Mouse (Mus musculus): ENCODE measurements at regions not wholly inside any gene's neighbourhood (a gene's known extent, or its start where the extent isn't known, plus 50 kb on each side); places are given as distances from the start of the nearest gene placed in this dataset.

DNA sequence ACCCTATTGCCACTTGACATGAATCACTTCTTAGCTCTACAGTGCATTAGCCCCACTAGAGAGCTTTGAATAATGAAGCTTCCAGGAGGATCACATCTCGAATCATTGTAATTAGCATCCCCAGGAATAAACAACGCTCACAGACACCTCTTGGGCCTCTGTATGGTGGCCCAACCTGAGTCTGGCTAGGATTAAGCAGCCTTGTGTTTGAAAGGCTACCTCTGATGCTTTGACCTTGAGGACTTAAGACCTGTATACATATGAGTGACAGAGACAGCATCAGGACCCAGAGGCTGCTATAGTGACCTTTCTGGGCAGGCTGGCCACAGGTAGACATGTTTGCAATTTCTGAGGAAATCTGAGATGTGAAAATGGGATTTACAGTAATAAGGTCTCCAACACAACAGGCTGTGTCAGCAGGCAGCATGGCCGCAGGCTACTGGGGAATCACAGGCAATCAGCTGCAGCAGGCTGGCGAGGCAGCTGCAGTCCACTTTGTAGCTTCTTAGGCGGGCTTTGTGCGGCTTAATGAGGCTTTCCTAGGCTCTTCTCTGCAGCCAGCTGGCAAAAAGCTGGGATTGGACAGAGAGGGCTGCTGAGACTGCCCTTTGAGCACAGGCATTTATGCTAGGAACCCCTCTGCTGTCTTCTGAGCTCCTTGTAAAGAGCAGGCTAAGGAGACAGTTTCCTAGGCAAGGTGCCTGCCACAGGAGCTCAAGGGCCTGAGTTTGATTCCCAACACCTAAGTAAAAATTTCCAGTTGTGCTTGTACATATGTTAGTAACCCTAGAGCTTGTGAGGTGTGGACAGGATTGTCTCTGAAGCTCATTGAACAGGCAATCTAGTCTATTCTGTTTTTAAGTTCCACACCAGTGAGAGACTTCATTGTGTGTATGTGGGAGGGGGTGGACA, 768.1 kb upstream of the Auts2 start:
- DNase-seq (ENCODE audit: low spot score in 2 of 2): peak; percentile 79 to 85

DNA sequence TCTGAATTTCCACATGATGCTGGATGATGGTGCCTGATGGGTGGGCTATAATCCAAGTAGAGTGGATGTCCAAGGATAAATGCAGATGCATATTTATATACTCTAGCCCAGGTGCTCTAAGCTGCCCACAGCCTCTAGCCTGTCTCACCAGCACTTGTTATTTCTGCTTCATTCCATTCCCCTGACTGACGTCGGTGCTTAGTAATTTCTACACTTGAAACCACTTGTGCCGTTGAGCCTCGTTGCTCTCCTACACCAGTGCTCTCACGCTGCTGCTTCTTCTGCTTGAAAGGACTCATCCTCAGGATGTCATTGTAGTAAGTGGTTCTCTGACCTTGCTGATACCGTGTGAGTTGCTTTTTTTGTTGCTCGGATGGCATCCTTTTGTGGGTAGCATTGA, 724.7 kb upstream of the Auts2 start:
- DNase-seq (ENCODE audit: low spot score in 2 of 2): no peak

DNA sequence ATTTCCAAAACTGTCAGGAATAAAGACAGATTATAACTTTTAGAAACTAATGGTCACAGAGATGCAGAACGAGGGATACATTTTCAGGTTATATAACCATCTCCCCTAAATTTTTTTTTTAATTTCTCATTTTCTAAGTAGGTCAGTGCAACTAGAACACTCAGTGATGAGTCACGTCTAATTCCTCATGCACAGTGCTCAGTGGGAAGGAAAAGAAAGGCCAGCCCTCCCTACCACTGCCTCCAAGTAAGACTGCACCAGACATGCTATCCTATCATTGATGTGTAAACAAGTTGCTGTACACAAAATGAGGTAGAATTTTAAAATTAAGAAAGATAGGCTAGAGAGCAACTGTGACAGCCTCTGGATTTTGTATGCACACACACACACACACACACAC, 724.2 kb upstream of the Auts2 start:
- DNase-seq (ENCODE audit: low spot score in 2 of 2): no peak

DNA sequence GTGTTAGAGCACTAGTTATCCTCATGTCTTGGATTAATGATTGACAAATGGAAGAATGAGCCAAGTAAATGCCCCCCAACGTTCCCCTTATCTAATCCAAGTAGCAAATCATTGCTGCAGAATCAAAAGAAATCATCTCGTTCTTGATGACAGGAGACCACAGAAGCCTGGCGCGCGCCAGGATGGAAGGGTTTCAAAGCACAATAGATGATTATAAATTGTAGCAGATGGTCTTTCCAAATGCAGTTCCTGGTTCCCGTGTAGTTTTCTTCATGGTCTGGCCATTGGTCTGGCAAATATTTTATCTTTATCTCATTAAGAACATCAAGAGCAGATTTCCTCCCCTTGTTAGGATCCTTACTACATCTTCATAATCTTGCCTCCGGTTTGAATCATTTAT, 721.8 kb upstream of the Auts2 start:
- peak in 1 of 2 experiments; percentile 26 for DNase-seq (ENCODE audit: low spot score in 2 of 2)

DNA sequence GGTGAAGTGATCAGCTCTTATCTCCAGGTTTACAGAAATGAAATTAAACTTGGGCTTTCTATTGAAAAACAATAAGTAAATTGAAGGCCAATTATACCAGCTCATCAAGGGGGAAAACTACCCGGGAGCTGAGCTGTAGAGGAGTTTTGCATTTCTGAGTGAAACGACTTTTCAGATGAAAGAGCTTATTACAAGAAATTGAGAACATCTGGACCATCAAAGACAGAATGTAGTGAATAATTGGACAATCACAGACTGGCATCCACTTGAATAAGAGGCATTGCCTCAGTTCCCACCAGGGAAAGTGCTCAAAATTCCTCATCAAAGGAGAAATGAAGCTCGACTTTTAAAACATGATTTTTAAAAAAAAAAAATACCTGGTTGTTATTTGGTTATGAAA, 675.7 kb upstream of the Auts2 start:
- no peak for DNase-seq (ENCODE audit: low spot score in 2 of 2)

DNA sequence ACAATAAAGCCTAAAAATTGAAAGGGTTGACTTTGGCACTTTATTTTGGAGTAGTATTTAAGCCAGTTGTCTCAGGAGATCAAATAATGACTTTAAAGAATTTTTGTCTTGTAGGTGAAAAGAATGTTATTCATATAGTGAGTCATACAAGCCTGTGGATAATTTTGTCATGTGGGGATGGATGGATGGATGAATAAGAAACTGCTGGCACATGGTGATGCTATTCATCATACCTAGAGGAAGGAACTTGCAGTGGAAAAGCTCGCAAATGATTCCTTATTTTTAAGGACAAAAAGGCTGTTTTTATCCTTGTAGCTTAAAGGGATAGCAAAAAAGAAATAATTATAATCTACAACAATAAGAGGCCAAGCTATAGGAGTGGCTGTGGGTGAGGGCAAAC, 655.4 kb upstream of the Auts2 start:
- no peak for DNase-seq (ENCODE audit: low spot score in 2 of 2)

DNA sequence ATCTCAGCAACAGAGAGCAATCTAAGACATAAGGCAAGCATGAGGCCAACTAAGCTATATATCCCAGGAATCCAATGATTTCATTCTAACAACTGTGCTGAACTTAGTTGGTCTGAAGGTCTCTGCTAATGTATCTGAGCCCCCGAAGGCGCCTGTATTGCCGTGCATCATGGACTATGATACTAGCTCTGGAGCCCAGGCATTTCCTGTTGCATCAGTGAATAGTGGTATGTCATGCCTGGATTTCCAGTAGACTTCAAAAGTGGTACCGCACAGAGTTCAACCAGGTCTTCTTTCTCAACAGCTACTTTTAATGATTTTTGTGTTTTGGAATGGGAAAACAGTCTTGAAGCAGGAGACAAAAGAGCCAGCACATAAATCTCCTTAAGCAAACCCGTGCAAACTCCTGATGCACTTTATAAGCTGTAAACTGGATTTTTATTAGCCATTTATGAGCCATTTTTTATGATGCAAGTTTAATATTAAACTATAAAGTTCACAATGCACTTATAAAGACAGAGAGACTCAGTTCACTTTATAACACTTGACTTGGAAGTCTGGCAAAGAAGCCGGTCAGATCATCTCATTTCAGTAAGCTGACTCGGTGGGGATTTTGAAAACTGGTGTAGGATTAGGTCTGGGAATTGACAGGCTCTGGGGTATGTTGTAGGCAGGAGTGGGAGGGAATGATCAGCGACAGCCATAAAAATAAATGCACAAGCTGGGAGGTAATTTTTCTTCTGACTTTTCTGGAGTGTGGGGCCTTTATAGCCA, 646.8 kb upstream of the Auts2 start:
- DNase-seq (ENCODE audit: low spot score in 2 of 2): no peak

DNA sequence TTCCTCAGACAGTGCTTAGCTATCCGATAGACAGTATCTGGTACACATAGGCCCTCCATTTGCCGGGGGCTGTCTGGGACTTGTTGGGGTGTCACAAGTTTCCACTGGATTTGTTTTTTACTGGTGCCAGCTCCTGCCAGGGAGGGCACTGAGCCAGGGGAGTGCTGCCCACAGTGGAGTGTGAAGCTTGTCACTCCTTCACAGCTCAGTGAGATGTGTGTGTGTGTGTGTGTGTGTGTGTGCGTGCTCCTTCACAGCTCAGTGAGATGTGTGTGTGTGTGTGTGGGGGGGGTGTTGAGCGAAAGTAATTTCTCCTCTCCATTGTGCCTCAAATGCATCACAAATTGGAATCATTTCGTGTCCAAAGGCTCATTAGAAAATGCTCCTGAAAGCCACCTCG, 632.5 kb upstream of the Auts2 start:
- DNase-seq (ENCODE audit: low spot score in 2 of 2): peak; percentile 68 to 74

DNA sequence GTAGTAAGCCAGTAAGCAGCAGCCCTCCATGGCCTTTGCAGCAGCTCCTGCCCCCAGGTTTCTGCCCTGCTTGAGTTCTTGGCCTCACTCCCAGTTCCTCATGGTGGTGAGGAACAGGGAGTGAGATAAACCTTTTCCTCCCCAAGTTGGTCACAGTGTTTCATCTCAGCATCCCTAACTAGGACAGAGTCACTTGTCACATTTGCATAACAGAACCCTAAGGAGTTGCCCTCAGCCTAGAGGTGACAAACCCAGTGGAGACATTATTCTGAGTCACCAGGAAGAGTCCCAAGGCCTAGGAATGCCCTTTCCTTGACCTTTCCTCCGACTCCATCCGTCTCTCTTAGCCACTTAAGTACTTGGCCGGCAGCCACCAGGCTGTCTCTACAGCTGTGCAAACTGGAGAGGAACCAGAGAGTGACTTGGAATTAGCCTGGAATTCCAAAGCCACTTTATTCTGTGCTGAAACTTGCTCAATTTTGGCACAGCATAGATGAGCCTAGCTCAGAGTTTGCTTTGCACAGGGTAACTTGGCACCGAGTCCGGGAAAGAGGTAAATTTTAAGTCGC, 630.1 kb upstream of the Auts2 start:
- DNase-seq (ENCODE audit: low spot score in 2 of 2): peak; percentile 55 to 59

DNA sequence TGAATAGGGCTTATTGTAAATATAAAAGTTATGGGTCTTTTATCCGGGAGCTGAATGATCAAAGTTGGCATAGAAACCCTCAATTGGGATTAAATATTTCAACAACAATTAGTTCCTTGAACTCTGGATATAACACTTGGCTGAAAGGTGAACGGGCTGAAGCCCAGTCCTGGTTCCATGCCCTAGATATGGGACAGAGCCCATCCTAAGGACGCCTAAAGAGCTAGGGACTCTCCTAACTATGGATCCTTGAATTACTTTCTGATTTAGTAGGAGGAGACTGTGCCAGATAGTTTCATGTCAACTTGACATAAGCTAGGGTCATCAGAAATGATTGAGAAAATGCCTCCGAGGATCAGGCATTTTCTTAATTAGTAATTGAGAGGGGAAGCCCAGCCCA, 629.5 kb upstream of the Auts2 start:
- no peak for DNase-seq (ENCODE audit: low spot score in 2 of 2)

DNA sequence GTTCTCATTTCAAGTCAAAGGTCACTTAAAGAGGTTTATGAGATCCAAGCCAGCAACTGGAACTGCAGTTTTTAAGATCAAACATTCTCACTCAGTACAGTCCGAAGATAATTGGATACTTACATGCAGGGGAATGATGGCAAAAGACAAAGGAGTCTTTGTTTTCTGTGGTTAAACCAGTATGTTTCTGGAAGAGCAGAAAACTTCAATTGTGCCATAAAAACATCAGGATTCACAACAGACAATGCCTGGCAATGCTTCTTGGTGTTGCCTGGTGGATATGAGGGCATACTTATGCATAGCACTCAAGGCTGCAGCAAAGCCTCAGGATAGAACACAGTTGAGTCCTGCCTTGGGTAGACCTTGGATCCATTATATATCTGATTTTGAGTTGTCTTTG, 628.1 kb upstream of the Auts2 start:
- DNase-seq (ENCODE audit: low spot score in 2 of 2): no peak

DNA sequence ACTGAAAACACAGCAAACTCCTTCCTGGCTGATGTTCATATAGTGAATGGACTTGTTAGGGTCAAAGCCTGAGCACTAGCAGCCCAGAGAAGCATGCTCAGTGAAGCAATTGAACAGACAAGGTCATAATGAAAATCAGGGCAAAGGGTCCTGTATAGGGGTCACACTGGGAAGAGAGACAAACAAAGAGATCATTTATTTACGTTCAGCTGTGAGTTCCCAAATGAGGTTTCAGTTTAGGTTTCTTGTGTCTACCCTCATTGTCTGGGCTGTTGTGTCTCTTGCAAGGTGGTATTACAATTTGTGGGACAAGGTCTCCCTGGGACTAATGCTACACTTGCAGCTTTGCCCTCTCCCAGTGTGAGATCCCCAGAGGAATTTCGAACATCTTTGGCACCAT, 624.4 kb upstream of the Auts2 start:
- no peak for DNase-seq (ENCODE audit: low spot score in 2 of 2)

DNA sequence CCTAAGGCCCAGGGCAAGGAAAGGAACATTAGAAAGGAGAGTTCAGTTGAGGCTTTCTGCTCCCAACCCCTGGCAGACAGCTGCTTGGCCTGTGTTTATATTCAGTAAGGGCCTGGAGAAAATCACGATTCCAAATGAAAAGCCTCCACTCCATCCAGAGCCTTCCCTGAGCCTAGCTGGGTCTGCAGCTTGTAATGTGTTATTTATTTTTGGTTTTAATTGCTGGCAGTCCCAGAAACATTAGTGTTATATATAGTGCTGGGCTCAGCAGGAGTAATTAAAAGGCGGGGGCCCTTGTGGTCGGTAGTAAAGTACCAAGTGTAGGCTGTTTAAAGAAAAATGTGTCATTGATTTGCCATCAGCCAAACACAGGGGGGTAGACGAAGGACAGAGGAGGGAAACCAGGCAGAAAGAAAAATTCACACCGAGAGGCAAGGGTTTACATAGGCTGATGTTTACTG, 623.9 kb upstream of the Auts2 start:
- peak in 1 of 2 experiments; percentile 27 for DNase-seq (ENCODE audit: low spot score in 2 of 2)

DNA sequence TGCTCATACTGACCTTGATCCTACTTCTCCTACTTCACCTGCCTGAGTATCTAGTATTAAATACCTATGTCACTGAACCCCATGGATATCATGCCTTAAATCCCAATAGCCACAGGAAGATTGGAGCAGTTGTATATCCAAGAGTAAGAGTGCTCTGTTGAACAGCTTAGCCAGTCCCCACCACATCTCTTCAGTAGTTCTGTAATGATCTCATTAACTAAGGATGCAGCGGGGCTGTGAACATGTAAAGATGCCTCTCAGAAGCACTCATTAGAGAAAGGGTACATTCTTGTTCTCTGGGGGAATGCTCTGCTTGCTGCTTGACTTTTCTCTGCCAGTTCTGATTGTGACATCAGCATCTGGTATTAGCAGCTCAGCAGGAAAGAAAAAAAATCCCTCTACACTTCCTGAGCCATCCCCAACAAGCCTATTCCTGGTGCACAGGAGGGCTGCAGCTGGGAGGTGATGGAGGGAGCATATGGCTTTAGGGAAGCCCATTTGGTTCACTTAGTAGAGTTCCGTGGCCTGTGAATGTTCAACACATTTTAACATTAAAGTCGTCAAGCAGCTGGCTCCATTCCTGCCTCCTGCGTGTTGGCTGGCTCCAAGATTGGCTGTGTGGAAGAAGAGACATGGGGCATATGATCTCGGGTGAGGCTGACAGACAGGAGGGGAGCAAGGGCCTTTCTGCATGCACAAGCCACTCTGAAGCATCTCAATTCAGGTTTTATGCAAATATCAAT, 613.1 kb upstream of the Auts2 start:
- DNase-seq (ENCODE audit: low spot score in 2 of 2): peak; percentile 52 to 72

DNA sequence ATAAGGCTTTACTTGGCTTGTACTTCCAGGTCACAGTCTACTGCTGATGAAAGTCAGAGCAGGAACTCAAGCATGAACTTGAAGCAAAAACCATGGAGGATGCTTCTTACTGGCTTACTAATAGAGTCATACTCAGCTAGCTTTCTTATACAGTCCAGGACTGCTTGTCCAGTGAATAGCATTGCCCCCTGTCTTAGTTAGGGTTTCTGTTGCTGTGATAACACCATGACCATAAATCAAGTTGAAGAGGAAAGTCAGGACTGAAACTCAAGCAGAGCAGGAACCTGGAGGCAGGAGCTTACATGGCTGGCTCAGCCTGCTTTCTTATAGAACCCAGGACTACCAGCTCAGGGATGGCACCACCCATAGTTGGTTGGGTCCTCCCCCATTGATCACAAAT, 602.9 kb upstream of the Auts2 start:
- DNase-seq (ENCODE audit: low spot score in 2 of 2): no peak

DNA sequence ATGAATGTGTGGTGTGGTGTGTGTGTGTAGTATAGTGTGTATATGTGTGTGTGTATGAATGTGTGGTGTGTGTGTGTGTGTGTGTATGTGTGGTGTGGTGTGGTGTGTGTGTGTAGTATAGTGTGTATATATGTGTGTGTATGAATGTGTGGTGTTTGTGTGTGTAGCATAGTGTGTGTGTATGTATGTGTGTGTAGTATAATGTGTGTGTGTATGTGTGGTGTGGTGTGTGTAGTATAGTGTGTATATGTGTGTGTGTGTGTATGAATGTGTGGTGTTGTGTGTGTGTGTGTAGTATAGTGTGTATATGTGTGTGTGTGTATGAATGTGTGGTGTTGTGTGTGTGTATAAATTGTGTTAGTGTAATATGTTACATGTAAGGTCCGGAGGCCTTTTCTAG, 600.5 kb upstream of the Auts2 start:
- DNase-seq (ENCODE audit: low spot score in 2 of 2): no peak

DNA sequence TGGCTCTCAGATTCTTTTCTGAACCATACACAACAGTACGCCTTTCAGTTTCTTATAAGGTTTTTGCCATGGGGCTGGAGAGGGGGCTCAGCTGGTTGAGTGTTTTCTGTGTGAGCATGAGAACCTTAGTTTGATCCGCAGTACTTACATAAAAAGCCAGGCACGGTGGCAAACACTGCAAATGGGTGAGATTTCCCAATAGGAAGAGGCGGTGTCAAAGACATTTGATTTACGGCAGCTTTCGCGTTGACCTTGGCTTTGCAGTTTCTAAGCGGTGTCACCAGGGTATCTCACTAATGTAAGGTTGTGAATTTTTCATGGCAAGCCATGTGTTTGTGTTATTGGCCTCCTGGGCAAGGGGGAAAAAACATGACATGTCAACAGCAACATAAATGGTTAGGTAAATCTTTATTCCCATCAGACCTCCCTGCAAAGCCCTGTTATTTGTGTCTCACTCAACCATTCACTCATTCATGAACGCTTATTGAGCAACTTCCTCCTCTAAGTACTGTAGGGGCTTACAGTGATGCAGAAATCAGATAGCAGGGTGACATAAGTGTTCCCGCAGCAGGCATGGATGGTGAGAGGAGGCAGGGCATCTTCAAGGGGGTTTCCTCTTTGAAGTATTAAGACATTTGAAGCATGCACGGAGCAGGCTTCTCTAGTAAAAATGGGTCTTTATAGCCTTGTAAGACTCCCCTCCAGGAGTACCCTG, 599.4 kb upstream of the Auts2 start:
- DNase-seq (ENCODE audit: low spot score in 2 of 2): no peak

DNA sequence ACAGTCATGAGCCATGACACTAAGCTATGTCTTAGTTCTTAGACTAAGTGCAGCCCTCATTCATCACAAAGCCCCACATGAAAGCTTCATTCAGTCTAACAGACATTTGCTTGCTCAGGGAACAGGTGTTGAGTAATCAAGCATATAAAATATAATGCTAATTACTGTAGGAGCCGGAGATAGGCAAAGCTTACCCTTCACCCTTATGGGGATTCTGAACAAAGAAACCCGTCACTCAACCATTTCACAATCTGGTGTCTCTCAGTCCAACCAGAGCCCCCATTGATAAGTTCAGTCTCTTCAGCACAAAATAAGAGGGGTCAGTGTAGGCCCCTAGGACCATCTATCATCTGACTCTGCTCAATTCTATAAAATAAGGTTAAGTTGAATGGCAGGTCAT, 587.9 kb upstream of the Auts2 start:
- DNase-seq (ENCODE audit: low spot score in 2 of 2): no peak

DNA sequence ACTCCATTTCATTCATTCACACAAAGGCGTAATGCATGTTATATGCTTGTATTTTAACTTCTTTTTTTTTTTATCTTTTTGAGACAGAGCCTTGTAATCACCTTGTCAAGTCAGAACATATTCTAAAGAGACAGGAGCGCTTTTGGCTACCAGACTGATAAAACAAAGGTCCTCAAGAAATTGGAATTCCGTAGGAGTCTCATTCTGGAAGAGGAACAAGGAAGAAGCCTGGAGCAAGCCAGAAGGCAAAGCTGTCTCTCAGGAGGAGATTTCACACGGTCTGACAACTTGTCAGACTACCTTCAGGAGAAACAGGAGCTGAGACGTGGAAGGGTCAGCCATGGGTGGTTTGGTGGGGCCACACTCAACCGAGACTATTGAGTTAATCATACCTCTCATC, 587.2 kb upstream of the Auts2 start:
- no peak for DNase-seq (ENCODE audit: low spot score in 2 of 2)

DNA sequence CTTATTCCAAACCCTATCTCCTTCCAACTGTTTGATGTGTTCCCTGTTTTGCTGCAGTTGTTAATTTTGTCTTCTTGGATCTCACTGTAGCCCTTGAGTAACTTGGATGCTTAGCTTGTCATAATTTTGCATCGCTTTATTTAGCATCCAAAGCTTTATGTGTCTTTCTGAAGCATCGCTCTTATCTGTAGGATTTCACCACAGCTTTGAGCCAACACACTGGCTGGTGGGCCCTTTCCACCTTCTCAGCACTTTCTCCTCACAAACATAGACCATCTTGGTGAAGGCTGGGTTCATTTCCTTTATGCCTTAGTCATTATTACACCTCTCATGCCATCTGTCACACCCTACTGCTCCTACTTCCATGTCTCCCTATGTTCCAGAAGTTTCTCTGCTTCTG, 581.1 kb upstream of the Auts2 start:
- peak; percentile 22 to 35 for DNase-seq (ENCODE audit: low spot score in 2 of 2)

DNA sequence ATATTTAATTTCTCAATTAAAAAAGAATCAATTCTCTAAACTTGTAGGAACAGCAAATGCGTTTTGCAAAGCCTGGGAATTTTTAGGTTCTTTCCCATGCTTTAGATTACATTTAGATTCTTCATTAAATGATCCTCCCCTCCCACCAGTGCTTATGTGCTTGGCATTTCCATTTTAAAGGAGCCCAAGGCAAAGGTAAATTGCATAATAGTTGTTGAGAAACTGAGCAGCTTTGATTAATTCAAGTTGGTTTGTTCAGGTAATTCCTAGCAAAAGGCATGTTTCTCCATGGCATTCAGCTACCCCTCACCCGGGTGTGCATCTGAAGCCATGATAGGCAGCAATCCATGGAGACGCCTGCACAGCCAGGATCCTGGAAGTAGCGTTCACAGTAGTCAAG, 570.8 kb upstream of the Auts2 start:
- no peak for DNase-seq (ENCODE audit: low spot score in 2 of 2)

All from right cerebral cortex, postnatal 10 days (tissue).